Mouse (Mus musculus) midbrain, embryonic 11.5 days (tissue): Measurements from ENCODE around the gene Ppp6r3. TPM values are rescaled to one million over a fixed set of nuclear protein-coding genes. Genes with fewer than 3 reads are reported as not detected.

Experiments
- ATAC-seq: fragments of 200-750 bp; cut with Nextera tagmentation; 2 replicates; pipeline ENCODE4 v1.8.0; 2017; ENCODE audit warnings: moderate TSS enrichment, moderate library complexity; ENCODE audit not compliant: low FRiP score
- DNase-seq: peaks from one replicate; pipeline ENCODE4 v3.0.0; 2015; ENCODE audit warnings: low spot score; ENCODE audit errors: missing footprints
- H3K27ac ChIP-seq: fragments of 300-500 bp; sonication (generic); 2 replicates; pipeline ENCODE4 v1.5.1; 2014; ENCODE audit warnings: low read depth, low read length
- H3K27me3 ChIP-seq: fragments of 300-500 bp; sonication (generic); 2 replicates; pipeline ENCODE4 v1.6.1; 2014; ENCODE audit warnings: mild to moderate bottlenecking, low read length, moderate library complexity, mixed read lengths; ENCODE audit not compliant: control insufficient read depth, insufficient read depth
- H3K36me3 ChIP-seq: fragments of 300-500 bp; sonication (generic); 2 replicates; pipeline ENCODE4 v1.6.1; 2014; ENCODE audit warnings: mild to moderate bottlenecking, low read length, moderate library complexity, mixed read lengths; ENCODE audit not compliant: control insufficient read depth, insufficient read depth
- H3K4me1 ChIP-seq: fragments of 300-500 bp; sonication (generic); 2 replicates; pipeline ENCODE4 v1.6.1; 2014; ENCODE audit warnings: low read length; ENCODE audit not compliant: control insufficient read depth, insufficient read depth
- H3K4me2 ChIP-seq: fragments of 300-500 bp; sonication (generic); 2 replicates; pipeline ENCODE4 v1.6.1; 2014; ENCODE audit warnings: mild to moderate bottlenecking, moderate library complexity
- H3K4me3 ChIP-seq: fragments of 300-500 bp; sonication (generic); 2 replicates; pipeline ENCODE4 v1.5.1; 2014; ENCODE audit warnings: low read depth, low read length
- H3K9ac ChIP-seq: fragments of 300-500 bp; sonication (generic); 2 replicates; pipeline ENCODE4 v1.6.1; 2014; ENCODE audit warnings: low read length
- H3K9me3 ChIP-seq: fragments of 300-500 bp; sonication (generic); 2 replicates; pipeline ENCODE4 v1.6.1; 2016; ENCODE audit warnings: low read length; ENCODE audit not compliant: control insufficient read depth
- WGBS: fragments of 180-500 bp; shearing (Covaris S2); extraction: QIAGEN DNeasy Blood & Tissue Kit; methylation state at CpG from one replicate; pipeline ENCODE4 v1.1.7; 2014; 5-methylcytosine and 5-hydroxymethylcytosine counted together
- polyA plus RNA-seq: library from polyadenylated mRNA; unstranded; fragments of >200 nt; fragmentation: Nextera tagmentation; extraction: Ambion mirVana; gene quantifications from 2 replicates; pipeline ENCODE4 v1.2.1, GENCODE M21; 2014

The Ppp6r3 gene
- polyA plus RNA-seq: 81.8 and 84.2 TPM in 2 replicates

GRCm38 (mm10) chr19:3575632-3576384 lies at the start of gene Ppp6r3:
TSS of gene Ppp6r3 (minus strand) at chr19:3575749.
- Histone ChIP-seq H3K4me2 (peak within 1 kb of the TSS; percentile 91), H3K27me3 (no peaks in the 10 kb centered on the region), H3K9me3 (no peaks in the 10 kb centered on the region), H3K4me1 (peaks cover 15% of the 10 kb centered on the region), H3K9ac (peak within 1 kb of the TSS; percentile 92), H3K4me3 (peak within 1 kb of the TSS; percentile 95), H3K36me3 (no peaks in the 10 kb centered on the region), H3K27ac (peak within 1 kb of the TSS; percentile 86)
- ATAC-seq (peak; percentile 99), DNase-seq (peak; percentile 99)
- WGBS: under 1% methylated on average over 49 of the region's 51 CpGs

DNA sequence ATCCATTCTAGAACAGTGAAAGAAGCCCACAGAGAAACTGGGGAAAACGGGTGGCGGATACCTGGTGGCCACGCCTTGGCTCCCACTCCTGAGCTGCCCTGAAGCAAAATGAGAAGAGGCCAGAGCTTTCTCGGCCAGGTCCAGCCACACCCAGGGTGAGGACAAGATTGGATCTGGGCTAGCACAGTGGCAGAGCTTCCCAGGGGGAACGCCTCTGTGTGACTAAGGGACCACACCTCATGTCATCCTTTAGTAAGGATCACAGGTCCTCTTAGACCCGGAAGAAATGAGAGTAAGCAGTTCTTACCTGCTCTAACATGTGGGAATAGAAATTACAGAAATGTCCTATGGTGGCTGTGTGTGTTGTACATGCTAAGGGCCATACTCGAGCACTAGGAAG lies 49.6 kb upstream of the Ppp6r3 start:
- DNase-seq (no peak), ATAC-seq (no peak)
- Histone ChIP-seq H3K4me3 (no peak overlapping the region), H3K4me2 (no peak overlapping the region), H3K27ac (no peak overlapping the region), H3K4me1 (no peaks in the 10 kb centered on the region), H3K9me3 (no peaks in the 10 kb centered on the region), H3K36me3 (peaks cover 9% of the 10 kb centered on the region; the same call in 1 of the 2 replicates), H3K27me3 (no peaks in the 10 kb centered on the region), H3K9ac (no peak overlapping the region)
- 88% methylated on average over 7 of the region's 7 CpGs for WGBS

- Histone ChIP-seq H3K9me3 (no peaks in the 10 kb centered on the region; the same call in 1 of the 2 replicates), H3K27ac (no peak overlapping the region), H3K4me2 (no peak overlapping the region), H3K9ac (no peak overlapping the region), H3K36me3 (peaks cover 16% of the 10 kb centered on the region; the same call in 1 of the 2 replicates), H3K4me3 (no peak overlapping the region), H3K27me3 (no peaks in the 10 kb centered on the region), H3K4me1 (no peaks in the 10 kb centered on the region)
- WGBS: 78% methylated on average over 5 of the region's 5 CpGs
- ATAC-seq (peak; percentile 50; the same call in 1 of the 2 replicates), DNase-seq (peak; percentile 91)
These were observed 48.3 kb upstream of the Ppp6r3 start for GRCm38 (mm10) chr19:3623824-3624223.

GRCm38 (mm10) chr19:3623294-3623693 lies 47.7 kb upstream of the Ppp6r3 start:
- Histone ChIP-seq H3K36me3 (peaks cover 16% of the 10 kb centered on the region; the same call in 1 of the 2 replicates), H3K27ac (no peak overlapping the region)
- 87% methylated on average over 4 of the region's 4 CpGs for whole genome bisulfite sequencing

GRCm38 (mm10) chr19:3620871-3621270 lies 45.3 kb upstream of the Ppp6r3 start:
- no peak overlapping the region for H3K27ac ChIP-seq
- H3K4me3 ChIP-seq: no peak overlapping the region
- no peak for ATAC-seq
- no peaks in the 10 kb centered on the region; the same call in 1 of the 2 replicates for H3K9me3 ChIP-seq
- H3K36me3 ChIP-seq: peaks cover 16% of the 10 kb centered on the region; the same call in 1 of the 2 replicates
- H3K4me2 ChIP-seq: no peak overlapping the region
- no peak for DNase-seq
- H3K27me3 ChIP-seq: no peaks in the 10 kb centered on the region
- H3K9ac ChIP-seq: no peak overlapping the region
- 93% methylated on average over 10 of the region's 10 CpGs for WGBS
- no peaks in the 10 kb centered on the region for H3K4me1 ChIP-seq

More at GRCm38 (mm10) chr19:3623294-3623693, 47.7 kb upstream of the Ppp6r3 start:
- Histone ChIP-seq H3K27me3 (no peaks in the 10 kb centered on the region), H3K9me3 (no peaks in the 10 kb centered on the region; the same call in 1 of the 2 replicates), H3K9ac (no peak overlapping the region), H3K4me3 (no peak overlapping the region), H3K4me2 (no peak overlapping the region), H3K4me1 (no peaks in the 10 kb centered on the region)
- no peak for ATAC-seq
- no peak for DNase-seq

- Histone ChIP-seq H3K9ac (no peak overlapping the region), H3K27ac (no peak overlapping the region), H3K9me3 (no peaks in the 10 kb centered on the region; the same call in 1 of the 2 replicates), H3K4me3 (no peak overlapping the region), H3K4me2 (no peak overlapping the region), H3K4me1 (no peaks in the 10 kb centered on the region), H3K36me3 (peaks cover 18% of the 10 kb centered on the region; the same call in 1 of the 2 replicates), H3K27me3 (no peaks in the 10 kb centered on the region)
- 79% methylated on average over 2 of the region's 2 CpGs for WGBS
- DNase-seq (no peak), ATAC-seq (no peak)
These were observed 43.8 kb upstream of the Ppp6r3 start for GRCm38 (mm10) chr19:3619359-3619758.

GRCm38 (mm10) chr19:3613991-3614390 lies 38.4 kb upstream of the Ppp6r3 start:
- Histone ChIP-seq H3K4me2 (no peak overlapping the region), H3K9ac (no peak overlapping the region), H3K9me3 (no peaks in the 10 kb centered on the region), H3K4me3 (no peak overlapping the region), H3K4me1 (no peaks in the 10 kb centered on the region), H3K27ac (no peak overlapping the region), H3K27me3 (no peaks in the 10 kb centered on the region), H3K36me3 (peaks cover 5% of the 10 kb centered on the region)
- no peak for ATAC-seq
- 95% methylated on average over 10 of the region's 10 CpGs for WGBS
- DNase-seq: no peak

GRCm38 (mm10) chr19:3612534-3613273 lies 37.2 kb upstream of the Ppp6r3 start:
- no peak for ATAC-seq
- peak; percentile 14 for DNase-seq
- Histone ChIP-seq H3K4me3 (no peak overlapping the region), H3K9ac (no peak overlapping the region), H3K4me2 (no peak overlapping the region), H3K4me1 (no peaks in the 10 kb centered on the region), H3K9me3 (no peaks in the 10 kb centered on the region), H3K27me3 (no peaks in the 10 kb centered on the region), H3K36me3 (peaks cover 5% of the 10 kb centered on the region), H3K27ac (no peak overlapping the region)
- WGBS: 91% methylated on average over 4 of the region's 4 CpGs

GRCm38 (mm10) chr19:3611730-3612129 lies 36.2 kb upstream of the Ppp6r3 start:
- no peak overlapping the region for H3K4me3 ChIP-seq
- peaks cover 5% of the 10 kb centered on the region for H3K36me3 ChIP-seq
- H3K4me2 ChIP-seq: no peak overlapping the region
- no peak overlapping the region for H3K9ac ChIP-seq
- ATAC-seq: no peak
- peak; percentile 39 for DNase-seq
- H3K9me3 ChIP-seq: no peaks in the 10 kb centered on the region
- H3K27me3 ChIP-seq: no peaks in the 10 kb centered on the region
- 93% methylated on average over 8 of the region's 8 CpGs for WGBS
- H3K4me1 ChIP-seq: no peaks in the 10 kb centered on the region
- H3K27ac ChIP-seq: no peak overlapping the region
